18 mouse cellular contexts compared by ENCODE assay signal in genomic region chr6:24950669-24951068, GRCm38 (mm10). TPM values are rescaled to one million over a fixed set of nuclear protein-coding genes. Genes with fewer than 3 reads are reported as not detected.
"Had no signal": no experiment of that assay in that cellular context is flagged by ENCODE, and none has a peak within 500 bp of the region (broad histone marks: within the 10 kb centered on the region; RNA-seq: fewer than 3 reads in every experiment).

No protein-coding gene starts in this region.

- H3K27ac ChIP-seq: neural tube, embryonic 13.5 days; neural tube, embryonic 15.5 days; stomach, embryonic 15.5 days; stomach, postnatal 0 days had no signal

- H3K4me3 ChIP-seq: neural tube, embryonic 13.5 days; neural tube, embryonic 15.5 days; stomach, embryonic 15.5 days had no signal

- H3K36me3 ChIP-seq: neural tube, embryonic 13.5 days; neural tube, embryonic 15.5 days; stomach, embryonic 15.5 days had no signal

- H3K9me3 ChIP-seq: neural tube, embryonic 13.5 days; neural tube, embryonic 15.5 days; stomach, embryonic 15.5 days had no signal

- H3K4me2 ChIP-seq: neural tube, embryonic 13.5 days; neural tube, embryonic 15.5 days; stomach, embryonic 15.5 days had no signal

- H3K9ac ChIP-seq: neural tube, embryonic 13.5 days; neural tube, embryonic 15.5 days; stomach, embryonic 15.5 days had no signal

- DNase-seq: retina, postnatal 1 day; right cerebral cortex, adult 18-20 months; right cerebral cortex, postnatal 14 days; right cerebral cortex, postnatal 25 days; right cerebral cortex, postnatal 4 days; spleen, adult 18-20 months; thymus, adult 18-20 months; thymus, adult 2 months; thymus, postnatal 14 days; thymus, postnatal 25 days; thymus, postnatal 36 days; thymus, postnatal 4 days had no signal

RNA-seq across cellular contexts. Expression of gene Tmem229a, which starts 5.4 kb away (rescaled TPM):
- total RNA-seq: neutrophil, adult 5-6 weeks had no signal
- polyA plus RNA-seq: testis, adult 2 months had no signal
